Mouse (Mus musculus): Measurements from ENCODE around the gene Ambra1. TPM values are rescaled to one million over a fixed set of nuclear protein-coding genes. Genes with fewer than 3 reads are reported as not detected.
"Not testable (repeated sequence)": the region's sequence is repeated elsewhere in the genome, so short reads cannot be mapped to it uniquely, and the experiment has no call there.

Ambra1 gene
- polyA plus RNA-seq, 1 experiment, result 19.3 TPM

DNA sequence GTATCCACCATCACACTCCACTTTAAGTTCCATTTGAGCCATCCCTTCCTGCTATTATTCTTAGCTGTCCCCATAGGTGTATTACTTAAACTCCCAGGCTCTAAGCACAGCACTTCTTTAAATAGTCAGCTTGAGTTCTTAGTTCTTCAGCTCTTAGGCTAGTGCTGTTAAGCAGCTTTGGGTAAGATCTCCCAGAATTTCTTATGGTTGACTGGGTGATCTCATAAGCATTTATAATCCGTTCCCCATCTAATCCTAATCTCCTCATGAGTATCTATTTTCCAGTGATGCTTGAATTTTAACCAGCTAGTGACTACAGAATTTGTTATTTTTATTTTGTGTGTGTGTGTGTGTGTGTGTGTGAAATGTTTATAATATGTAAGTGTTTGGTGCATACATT is 15.0 kb upstream of the Ambra1 start:
- no peak overlapping the region for H3K4me2 ChIP-seq (ENCODE audit: low read depth)
- peaks cover 3% of the 10 kb centered on the region for H3K79me2 ChIP-seq (ENCODE audit: control insufficient read depth, insufficient read depth)
- no peak for TF ChIP-seq MYOG (IDR thresholded peaks at IDR 0.05; ENCODE audit: control insufficient read depth in 1 of 3, insufficient read depth in 1 of 3, insufficient read length in 2 of 3, low read depth in 2 of 3)
- TF ChIP-seq REST (IDR thresholded peaks at IDR 0.05; ENCODE audit: insufficient read depth, insufficient read length), result no peak
- H3ac ChIP-seq (ENCODE audit: control insufficient read depth, insufficient read length), result no peak overlapping the region
- H3K36me3 ChIP-seq (ENCODE audit: control insufficient read depth, insufficient read depth), result no peaks in the 10 kb centered on the region
- no peak overlapping the region for H3K4me3 ChIP-seq
- H3K27me3 ChIP-seq (ENCODE audit: control insufficient read depth, insufficient read depth, insufficient read length), result no peaks in the 10 kb centered on the region

- no peaks in the 10 kb centered on the region for H3K79me2 ChIP-seq (ENCODE audit: control insufficient read depth, insufficient read depth)
- H3K27me3 ChIP-seq (ENCODE audit: control insufficient read depth, insufficient read depth, insufficient read length), result no peaks in the 10 kb centered on the region
- no peak overlapping the region for H3K4me2 ChIP-seq (ENCODE audit: low read depth)
- peaks cover 5% of the 10 kb centered on the region for H3K36me3 ChIP-seq (ENCODE audit: control insufficient read depth, insufficient read depth)
- no peak overlapping the region for H3ac ChIP-seq (ENCODE audit: control insufficient read depth, insufficient read length)
- TF ChIP-seq MYOD1 (IDR thresholded peaks at IDR 0.05; ENCODE audit: control insufficient read depth in 1 of 3, insufficient read length in 2 of 3, low read depth in 2 of 3), result no peak
- TF ChIP-seq MAX (IDR thresholded peaks at IDR 0.05; ENCODE audit: low read depth), result no peak
- no peak for TF ChIP-seq TCF12 (IDR thresholded peaks at IDR 0.05; ENCODE audit: insufficient read depth, poor library complexity, severe bottlenecking)
- no peak for TF ChIP-seq REST (IDR thresholded peaks at IDR 0.05; ENCODE audit: insufficient read depth, insufficient read length)
- TF ChIP-seq POLR2AphosphoS2 (IDR thresholded peaks at IDR 0.05; ENCODE audit: insufficient read length, low read depth), result no peak
- no peak for TF ChIP-seq TCF3 (IDR thresholded peaks at IDR 0.05; ENCODE audit: insufficient read length, low read depth)
- TF ChIP-seq CEBPB (IDR thresholded peaks at IDR 0.05; ENCODE audit: insufficient read depth, poor library complexity, severe bottlenecking), result no peak
- H3K4me3 ChIP-seq, result no peak overlapping the region
Observed at GRCm38 (mm10) chr2:91718276-91718675, 11.7 kb upstream of the Ambra1 start.

GRCm38 (mm10) chr2:91723382-91723781 is 6.6 kb upstream of the Ambra1 start:
- Histone ChIP-seq H3K4me2 (ENCODE audit: low read depth) (no peak overlapping the region), H3K36me3 (ENCODE audit: control insufficient read depth, insufficient read depth) (peaks cover 5% of the 10 kb centered on the region), H3K79me2 (ENCODE audit: control insufficient read depth, insufficient read depth) (no peaks in the 10 kb centered on the region), H3K4me3 (no peak overlapping the region), H3K27me3 (ENCODE audit: control insufficient read depth, insufficient read depth, insufficient read length) (peaks cover 4% of the 10 kb centered on the region), H3ac (ENCODE audit: control insufficient read depth, insufficient read length) (no peak overlapping the region)
- TF ChIP-seq TCF3 (IDR thresholded peaks at IDR 0.05; ENCODE audit: insufficient read length, low read depth), result no peak
- TF ChIP-seq POLR2AphosphoS2 (IDR thresholded peaks at IDR 0.05; ENCODE audit: insufficient read length, low read depth), result no peak
- TF ChIP-seq MYOD1 (IDR thresholded peaks at IDR 0.05; ENCODE audit: control insufficient read depth in 1 of 3, insufficient read length in 2 of 3, low read depth in 2 of 3), result no peak
- no peak for TF ChIP-seq USF1 (IDR thresholded peaks at IDR 0.05; ENCODE audit: low read depth)
- no peak for TF ChIP-seq SRF (IDR thresholded peaks at IDR 0.05; ENCODE audit: control insufficient read depth, insufficient read length, low read depth)
- no peak for TF ChIP-seq POLR2A (IDR thresholded peaks at IDR 0.05; ENCODE audit: insufficient read length, low read depth)
- TF ChIP-seq TCF12 (IDR thresholded peaks at IDR 0.05; ENCODE audit: insufficient read depth, poor library complexity, severe bottlenecking), result no peak
- TF ChIP-seq E2F4 (IDR thresholded peaks at IDR 0.05; ENCODE audit: insufficient read depth), result no peak
- no peak for TF ChIP-seq MYOG (IDR thresholded peaks at IDR 0.05; ENCODE audit: control insufficient read depth in 1 of 3, insufficient read depth in 1 of 3, insufficient read length in 2 of 3, low read depth in 2 of 3)
- TF ChIP-seq REST (IDR thresholded peaks at IDR 0.05; ENCODE audit: insufficient read depth, insufficient read length), result no peak
- TF ChIP-seq MAX (IDR thresholded peaks at IDR 0.05; ENCODE audit: low read depth), result no peak
- no peak for TF ChIP-seq CEBPB (IDR thresholded peaks at IDR 0.05; ENCODE audit: insufficient read depth, poor library complexity, severe bottlenecking)

- no peaks in the 10 kb centered on the region for H3K79me2 ChIP-seq (ENCODE audit: control insufficient read depth, insufficient read depth)
- H3K36me3 ChIP-seq (ENCODE audit: control insufficient read depth, insufficient read depth), result peaks cover 5% of the 10 kb centered on the region
- TF ChIP-seq REST (IDR thresholded peaks at IDR 0.05; ENCODE audit: insufficient read depth, insufficient read length) (no peak), USF1 (IDR thresholded peaks at IDR 0.05; ENCODE audit: low read depth) (no peak), TCF12 (IDR thresholded peaks at IDR 0.05; ENCODE audit: insufficient read depth, poor library complexity, severe bottlenecking) (no peak), POLR2AphosphoS2 (IDR thresholded peaks at IDR 0.05; ENCODE audit: insufficient read length, low read depth) (no peak), SRF (IDR thresholded peaks at IDR 0.05; ENCODE audit: control insufficient read depth, insufficient read length, low read depth) (no peak), TCF3 (IDR thresholded peaks at IDR 0.05; ENCODE audit: insufficient read length, low read depth) (no peak), MYOD1 (IDR thresholded peaks at IDR 0.05; ENCODE audit: control insufficient read depth in 1 of 3, insufficient read length in 2 of 3, low read depth in 2 of 3) (no peak), MAX (IDR thresholded peaks at IDR 0.05; ENCODE audit: low read depth) (no peak), POLR2A (IDR thresholded peaks at IDR 0.05; ENCODE audit: insufficient read length, low read depth) (no peak), CEBPB (IDR thresholded peaks at IDR 0.05; ENCODE audit: insufficient read depth, poor library complexity, severe bottlenecking) (no peak), MYOG (IDR thresholded peaks at IDR 0.05; ENCODE audit: control insufficient read depth in 1 of 3, insufficient read depth in 1 of 3, insufficient read length in 2 of 3, low read depth in 2 of 3) (no peak), E2F4 (IDR thresholded peaks at IDR 0.05; ENCODE audit: insufficient read depth) (no peak)
- H3ac ChIP-seq (ENCODE audit: control insufficient read depth, insufficient read length), result no peak overlapping the region
- peaks cover 4% of the 10 kb centered on the region for H3K27me3 ChIP-seq (ENCODE audit: control insufficient read depth, insufficient read depth, insufficient read length)
- H3K4me3 ChIP-seq, result no peak overlapping the region
- no peak overlapping the region for H3K4me2 ChIP-seq (ENCODE audit: low read depth)
Observed at GRCm38 (mm10) chr2:91723951-91724350, 6.0 kb upstream of the Ambra1 start.

DNA sequence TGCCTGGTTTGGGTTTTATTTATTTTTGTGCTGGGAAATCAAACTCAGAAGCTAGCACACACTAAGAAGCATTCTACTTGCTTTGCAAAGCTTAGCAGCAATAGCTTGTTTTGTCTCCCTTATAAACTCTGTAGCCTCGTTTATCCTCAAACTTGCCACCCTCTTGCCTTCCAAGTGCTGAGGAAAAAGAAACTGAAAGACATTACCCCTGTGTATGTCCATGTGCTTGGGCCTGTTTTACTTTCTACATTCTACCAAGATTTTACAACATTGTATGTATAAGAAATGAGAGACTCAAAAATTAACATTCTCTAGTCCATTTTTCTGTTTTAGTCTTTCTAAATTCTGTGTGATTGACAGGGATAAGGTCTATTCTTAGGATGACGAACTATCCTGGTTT is 5.2 kb upstream of the Ambra1 start:
- Histone ChIP-seq H3K36me3 (ENCODE audit: control insufficient read depth, insufficient read depth) (peaks cover 5% of the 10 kb centered on the region), H3K27me3 (ENCODE audit: control insufficient read depth, insufficient read depth, insufficient read length) (peaks cover 4% of the 10 kb centered on the region), H3K4me2 (ENCODE audit: low read depth) (peak overlapping the region; percentile 13), H3ac (ENCODE audit: control insufficient read depth, insufficient read length) (no peak overlapping the region), H3K79me2 (ENCODE audit: control insufficient read depth, insufficient read depth) (no peaks in the 10 kb centered on the region), H3K4me3 (no peak overlapping the region)
- TF ChIP-seq SRF (IDR thresholded peaks at IDR 0.05; ENCODE audit: control insufficient read depth, insufficient read length, low read depth), result no peak
- no peak for TF ChIP-seq CEBPB (IDR thresholded peaks at IDR 0.05; ENCODE audit: insufficient read depth, poor library complexity, severe bottlenecking)
- TF ChIP-seq MYOD1 (IDR thresholded peaks at IDR 0.05; ENCODE audit: control insufficient read depth in 1 of 3, insufficient read length in 2 of 3, low read depth in 2 of 3), result no peak
- TF ChIP-seq USF1 (IDR thresholded peaks at IDR 0.05; ENCODE audit: low read depth), result no peak
- no peak for TF ChIP-seq POLR2AphosphoS2 (IDR thresholded peaks at IDR 0.05; ENCODE audit: insufficient read length, low read depth)
- TF ChIP-seq REST (IDR thresholded peaks at IDR 0.05; ENCODE audit: insufficient read depth, insufficient read length), result no peak
- TF ChIP-seq MYOG (IDR thresholded peaks at IDR 0.05; ENCODE audit: control insufficient read depth in 1 of 3, insufficient read depth in 1 of 3, insufficient read length in 2 of 3, low read depth in 2 of 3), result no peak
- TF ChIP-seq MAX (IDR thresholded peaks at IDR 0.05; ENCODE audit: low read depth), result no peak
- TF ChIP-seq TCF3 (IDR thresholded peaks at IDR 0.05; ENCODE audit: insufficient read length, low read depth), result no peak
- TF ChIP-seq TCF12 (IDR thresholded peaks at IDR 0.05; ENCODE audit: insufficient read depth, poor library complexity, severe bottlenecking), result no peak
- TF ChIP-seq POLR2A (IDR thresholded peaks at IDR 0.05; ENCODE audit: insufficient read length, low read depth), result no peak
- TF ChIP-seq E2F4 (IDR thresholded peaks at IDR 0.05; ENCODE audit: insufficient read depth), result no peak

DNA sequence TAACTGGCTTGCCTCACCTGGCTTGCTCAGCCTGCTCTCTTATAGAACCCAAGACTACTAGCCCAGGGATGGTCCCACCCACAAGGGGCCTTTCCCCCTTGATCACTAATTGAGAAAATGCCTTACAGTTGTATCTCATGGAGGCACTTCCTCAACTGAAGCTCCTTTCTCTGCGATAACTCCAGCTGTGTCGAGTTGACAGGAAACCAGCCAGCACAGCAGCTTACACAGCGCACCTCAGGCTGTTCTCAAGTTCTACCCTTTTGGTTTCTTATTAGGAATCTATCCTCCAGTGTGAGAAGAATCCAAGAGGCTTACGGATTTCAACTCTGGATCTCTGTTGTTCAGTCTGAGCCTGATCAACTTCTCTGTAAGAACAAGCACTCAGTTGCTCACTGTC is 4.5 kb upstream of the Ambra1 start:
- not testable (repeated sequence) for H3K79me2 ChIP-seq (ENCODE audit: control insufficient read depth, insufficient read depth); H3K4me3 ChIP-seq; H3ac ChIP-seq (ENCODE audit: control insufficient read depth, insufficient read length); H3K27me3 ChIP-seq (ENCODE audit: control insufficient read depth, insufficient read depth, insufficient read length); H3K4me2 ChIP-seq (ENCODE audit: low read depth); H3K36me3 ChIP-seq (ENCODE audit: control insufficient read depth, insufficient read depth)

Data from myocyte (in vitro differentiated cells).